Mouse (Mus musculus) liver, embryonic 12.5 days (tissue): ENCODE measurements at regions not wholly inside any gene's neighbourhood (a gene's known extent, or its start where the extent isn't known, plus 50 kb on each side); places are given as distances from the start of the nearest gene placed in this dataset.

Experiments used
- ATAC-seq: fragments of 200-750 bp; cut with Nextera tagmentation; 2 replicates; pipeline ENCODE4 v1.8.0; 2017; ENCODE audit warnings: moderate number of reproducible peaks, mild to moderate bottlenecking, moderate library complexity
- H3K27ac ChIP-seq: fragments of 300-500 bp; sonication (generic); 2 replicates; pipeline ENCODE4 v1.5.1; 2016; ENCODE audit warnings: mild to moderate bottlenecking
- H3K27me3 ChIP-seq: fragments of 300-500 bp; sonication (generic); replicated peaks from 2 replicates; pipeline ENCODE4 v1.6.1; 2016; ENCODE audit warnings: mild to moderate bottlenecking, moderate library complexity
- H3K36me3 ChIP-seq: fragments of 300-500 bp; sonication (generic); 2 replicates; pipeline ENCODE4 v1.6.1; 2016; ENCODE audit warnings: mild to moderate bottlenecking, moderate library complexity
- H3K4me1 ChIP-seq: fragments of 300-500 bp; sonication (generic); 2 replicates; pipeline ENCODE4 v1.6.1; 2016
- H3K4me2 ChIP-seq: fragments of 300-500 bp; sonication (generic); 2 replicates; pipeline ENCODE4 v1.6.1; 2016; ENCODE audit warnings: mild to moderate bottlenecking, moderate library complexity
- H3K4me3 ChIP-seq: fragments of 300-500 bp; sonication (generic); 2 replicates; pipeline ENCODE4 v1.5.1; 2016; ENCODE audit warnings: mild to moderate bottlenecking, moderate library complexity
- H3K9ac ChIP-seq: fragments of 300-500 bp; sonication (generic); 2 replicates; pipeline ENCODE4 v1.6.1; 2016; ENCODE audit warnings: mild to moderate bottlenecking, moderate library complexity
- H3K9me3 ChIP-seq: fragments of 300-500 bp; sonication (generic); replicated peaks from 2 replicates; pipeline ENCODE4 v1.6.1; 2016; ENCODE audit warnings: mild to moderate bottlenecking, moderate library complexity
- WGBS: fragments of 180-500 bp; shearing (Covaris S2); methylation state at CpG from one replicate; pipeline ENCODE4 v1.1.7; 2016; ENCODE audit not compliant: insufficient replicate concordance; 5-methylcytosine and 5-hydroxymethylcytosine counted together

DNA sequence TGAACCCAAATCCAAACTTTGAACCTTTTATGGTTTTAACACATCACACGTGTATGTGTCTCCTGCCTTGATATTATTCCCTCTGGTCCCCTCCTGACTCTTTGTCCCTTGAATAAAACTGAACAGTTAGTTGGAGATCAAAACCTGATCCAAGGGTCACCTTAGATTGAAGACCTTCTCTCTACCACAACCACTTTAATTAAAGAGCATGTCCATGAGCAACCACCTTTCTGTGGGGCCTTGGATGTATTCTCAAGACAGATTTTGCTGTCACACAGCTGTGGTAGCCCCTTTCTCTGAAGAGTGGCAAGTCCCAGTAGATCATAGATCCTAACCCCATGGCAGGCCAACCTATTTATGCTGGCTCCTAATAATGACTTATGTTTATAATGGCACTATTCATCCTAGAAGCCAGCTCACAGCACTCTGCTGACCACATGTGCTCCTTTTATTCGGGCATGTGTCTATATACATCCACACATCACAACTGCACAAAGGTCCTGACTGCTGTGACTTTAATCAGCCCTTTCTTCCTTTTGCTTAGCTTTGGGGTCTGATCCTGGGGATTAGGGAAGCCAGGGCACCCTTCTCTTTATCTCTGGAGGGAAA, 536.8 kb upstream of the Tenm2 start:
- Histone ChIP-seq H3K27ac (no peak overlapping the region), H3K4me1 (no peaks in the 10 kb centered on the region), H3K9ac (no peak overlapping the region), H3K36me3 (no peaks in the 10 kb centered on the region), H3K9me3 (no peaks in the 10 kb centered on the region), H3K4me3 (no peak overlapping the region), H3K4me2 (no peak overlapping the region), H3K27me3 (no peaks in the 10 kb centered on the region)
- no peak for ATAC-seq
- WGBS, result 41% methylated on average over 2 of the region's 2 CpGs

DNA sequence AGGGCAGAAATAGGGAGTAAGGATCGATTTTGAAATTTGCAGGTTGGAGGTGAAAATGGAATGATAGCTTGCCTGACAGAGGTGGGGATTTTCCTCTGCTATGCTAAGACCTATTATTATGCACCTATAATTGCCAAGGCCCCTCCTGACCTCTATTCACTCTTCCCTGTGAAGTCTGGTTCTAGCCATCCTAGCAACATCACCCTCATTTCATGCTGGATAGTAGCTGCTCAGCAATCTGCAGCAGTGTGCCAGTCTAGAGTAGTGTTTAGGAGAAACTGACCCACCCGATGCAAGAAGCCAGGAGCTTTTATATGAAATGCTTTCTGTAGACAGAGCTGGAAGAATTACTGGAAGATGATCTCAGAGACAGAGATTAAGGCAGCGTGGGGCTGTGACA, 535.1 kb upstream of the Tenm2 start:
- WGBS, result 51% methylated on average over 3 of the region's 3 CpGs
- Histone ChIP-seq H3K4me1 (no peaks in the 10 kb centered on the region), H3K36me3 (no peaks in the 10 kb centered on the region), H3K9me3 (no peaks in the 10 kb centered on the region), H3K27ac (no peak overlapping the region), H3K27me3 (no peaks in the 10 kb centered on the region), H3K9ac (no peak overlapping the region), H3K4me2 (no peak overlapping the region), H3K4me3 (no peak overlapping the region)
- ATAC-seq, result no peak

DNA sequence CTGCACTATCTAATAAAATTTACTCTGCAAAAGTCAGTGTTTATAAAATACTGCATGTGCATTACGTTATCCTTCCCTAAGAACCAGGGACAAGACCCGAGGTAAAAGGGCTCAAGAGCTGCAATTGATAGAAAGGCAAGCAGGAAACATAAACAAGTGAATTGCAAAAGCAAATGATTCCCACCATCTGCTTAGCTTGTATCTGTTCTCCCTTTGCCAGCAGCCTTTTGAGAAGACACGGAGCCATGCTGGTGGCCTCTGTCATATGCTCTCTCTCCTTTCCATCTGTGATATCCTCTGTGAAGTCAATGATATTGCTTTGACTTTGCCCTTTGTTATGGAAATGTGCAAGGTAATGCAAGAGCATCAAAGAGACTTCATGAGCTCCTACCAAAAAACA, 532.4 kb upstream of the Tenm2 start:
- no peak overlapping the region for H3K27ac ChIP-seq
- H3K9ac ChIP-seq, result no peak overlapping the region
- H3K27me3 ChIP-seq, result no peaks in the 10 kb centered on the region
- no peaks in the 10 kb centered on the region for H3K36me3 ChIP-seq
- no peak for ATAC-seq
- no peaks in the 10 kb centered on the region for H3K9me3 ChIP-seq
- 55% methylated on average over 3 of the region's 3 CpGs for WGBS
- H3K4me3 ChIP-seq, result no peak overlapping the region
- H3K4me2 ChIP-seq, result no peak overlapping the region
- H3K4me1 ChIP-seq, result no peaks in the 10 kb centered on the region

- Histone ChIP-seq H3K36me3 (no peaks in the 10 kb centered on the region), H3K27me3 (no peaks in the 10 kb centered on the region), H3K4me3 (no peak overlapping the region), H3K4me2 (no peak overlapping the region), H3K4me1 (no peaks in the 10 kb centered on the region), H3K9ac (no peak overlapping the region), H3K27ac (no peak overlapping the region), H3K9me3 (no peaks in the 10 kb centered on the region)
- no peak for ATAC-seq
These were observed 500.2 kb upstream of the Tenm2 start for GRCm38 (mm10) chr11:37735992-37736391.

- Histone ChIP-seq H3K9ac (no peak overlapping the region), H3K27me3 (no peaks in the 10 kb centered on the region), H3K36me3 (no peaks in the 10 kb centered on the region), H3K9me3 (no peaks in the 10 kb centered on the region), H3K4me3 (no peak overlapping the region), H3K4me1 (no peaks in the 10 kb centered on the region), H3K4me2 (no peak overlapping the region), H3K27ac (no peak overlapping the region)
- WGBS, result 68% methylated on average over 2 of the region's 2 CpGs
- no peak for ATAC-seq
These were observed 499.7 kb upstream of the Tenm2 start for GRCm38 (mm10) chr11:37735501-37735900.

DNA sequence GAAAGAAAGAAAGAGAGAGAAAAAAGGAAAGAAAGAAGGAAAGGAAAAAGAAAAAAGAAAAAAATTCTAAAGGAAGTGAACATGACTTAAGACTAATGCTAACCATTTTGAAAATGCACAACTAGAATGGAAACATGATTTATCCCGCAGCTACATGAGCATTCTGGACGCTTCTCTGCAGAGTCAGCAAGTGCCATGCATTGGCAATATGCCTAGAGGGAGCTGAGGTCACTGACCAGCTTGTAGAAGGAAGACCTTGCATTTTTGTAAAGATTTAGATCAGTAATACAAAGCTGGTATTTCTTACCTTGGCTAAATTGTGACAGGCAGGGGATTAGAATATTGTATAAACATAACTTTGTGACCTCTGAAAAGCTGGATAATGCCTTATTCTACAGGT, 461.2 kb upstream of the Tenm2 start:
- Histone ChIP-seq H3K4me1 (no peaks in the 10 kb centered on the region), H3K36me3 (no peaks in the 10 kb centered on the region), H3K4me2 (no peak overlapping the region), H3K27me3 (no peaks in the 10 kb centered on the region), H3K9me3 (no peaks in the 10 kb centered on the region), H3K4me3 (no peak overlapping the region), H3K27ac (no peak overlapping the region), H3K9ac (no peak overlapping the region)
- no peak for ATAC-seq
- 48% methylated on average over 2 of the region's 2 CpGs for WGBS

- no peak overlapping the region for H3K4me3 ChIP-seq
- H3K27ac ChIP-seq, result no peak overlapping the region
- WGBS, result 53% methylated on average over 1 of the region's 1 CpGs
- H3K27me3 ChIP-seq, result no peaks in the 10 kb centered on the region
- no peak for ATAC-seq
- no peaks in the 10 kb centered on the region for H3K9me3 ChIP-seq
- H3K9ac ChIP-seq, result no peak overlapping the region
- no peaks in the 10 kb centered on the region for H3K4me1 ChIP-seq
- no peak overlapping the region for H3K4me2 ChIP-seq
- no peaks in the 10 kb centered on the region for H3K36me3 ChIP-seq
These were observed 442.9 kb upstream of the Tenm2 start for GRCm38 (mm10) chr11:37678484-37679193.

DNA sequence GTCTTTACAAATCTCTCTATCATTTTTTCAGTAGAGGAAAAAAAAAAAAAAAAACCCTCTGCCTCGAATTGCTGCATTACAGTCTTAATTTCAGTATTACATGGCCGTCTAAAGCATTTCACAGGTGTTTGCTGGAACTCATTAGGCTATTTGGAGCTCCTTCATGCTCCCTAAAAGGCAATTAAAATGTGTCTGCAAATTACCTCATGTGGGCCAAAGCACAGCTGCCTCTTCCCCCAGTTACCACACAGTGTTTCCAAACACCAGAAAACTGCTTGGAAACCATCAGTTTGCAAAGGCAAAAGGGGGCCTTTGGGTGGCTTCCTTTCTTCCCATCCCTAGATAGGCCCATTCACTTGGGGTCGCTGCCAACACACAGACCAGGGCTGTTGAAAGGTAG, 435.6 kb upstream of the Tenm2 start:
- Histone ChIP-seq H3K4me2 (no peak overlapping the region), H3K4me1 (no peaks in the 10 kb centered on the region), H3K9ac (no peak overlapping the region), H3K4me3 (no peak overlapping the region), H3K9me3 (no peaks in the 10 kb centered on the region), H3K27ac (no peak overlapping the region), H3K27me3 (no peaks in the 10 kb centered on the region), H3K36me3 (no peaks in the 10 kb centered on the region)
- no peak for ATAC-seq
- WGBS, result 49% methylated on average over 3 of the region's 3 CpGs

- H3K27ac ChIP-seq, result no peak overlapping the region
- ATAC-seq, result no peak
- H3K27me3 ChIP-seq, result no peaks in the 10 kb centered on the region
- H3K4me3 ChIP-seq, result no peak overlapping the region
- H3K4me1 ChIP-seq, result no peaks in the 10 kb centered on the region
- H3K4me2 ChIP-seq, result no peak overlapping the region
- H3K36me3 ChIP-seq, result no peaks in the 10 kb centered on the region
- no peaks in the 10 kb centered on the region for H3K9me3 ChIP-seq
- WGBS, result 56% methylated on average over 1 of the region's 1 CpGs
- no peak overlapping the region for H3K9ac ChIP-seq
These were observed 431.2 kb upstream of the Tenm2 start for GRCm38 (mm10) chr11:37666925-37667324.

DNA sequence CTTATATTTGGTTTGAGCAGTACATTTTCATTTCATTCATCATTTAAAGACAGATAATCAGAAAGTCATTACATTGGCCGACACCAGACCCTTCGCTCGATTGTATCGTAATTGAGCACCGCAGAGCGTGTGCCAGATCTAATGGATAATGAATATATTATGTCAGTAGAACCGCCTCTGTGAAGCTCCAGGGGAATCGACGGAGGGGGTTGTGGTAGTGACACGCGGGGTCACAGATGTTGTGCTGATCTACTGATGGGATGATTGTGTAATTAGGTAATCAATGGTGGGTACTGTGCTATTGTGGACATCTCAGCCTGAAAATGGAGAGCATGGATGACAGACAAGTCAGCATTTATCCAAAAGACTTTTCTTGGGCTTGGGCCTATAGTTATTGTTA, 414.3 kb upstream of the Tenm2 start:
- no peaks in the 10 kb centered on the region for H3K4me1 ChIP-seq
- 75% methylated on average over 11 of the region's 11 CpGs for WGBS
- no peak for ATAC-seq
- no peak overlapping the region for H3K4me2 ChIP-seq
- no peaks in the 10 kb centered on the region for H3K27me3 ChIP-seq
- H3K4me3 ChIP-seq, result no peak overlapping the region
- no peak overlapping the region for H3K27ac ChIP-seq
- no peaks in the 10 kb centered on the region for H3K36me3 ChIP-seq
- no peaks in the 10 kb centered on the region for H3K9me3 ChIP-seq
- H3K9ac ChIP-seq, result no peak overlapping the region

- no peak overlapping the region for H3K9ac ChIP-seq
- no peak overlapping the region for H3K27ac ChIP-seq
- no peaks in the 10 kb centered on the region for H3K27me3 ChIP-seq
- H3K4me1 ChIP-seq, result no peaks in the 10 kb centered on the region
- H3K4me3 ChIP-seq, result no peak overlapping the region
- H3K9me3 ChIP-seq, result no peaks in the 10 kb centered on the region
- whole genome bisulfite sequencing, result 51% methylated on average over 2 of the region's 2 CpGs
- ATAC-seq, result no peak
- no peaks in the 10 kb centered on the region for H3K36me3 ChIP-seq
- no peak overlapping the region for H3K4me2 ChIP-seq
These were observed 387.5 kb upstream of the Tenm2 start for GRCm38 (mm10) chr11:37623290-37623689.

- H3K4me2 ChIP-seq, result no peak overlapping the region
- WGBS, result 55% methylated on average over 1 of the region's 1 CpGs
- H3K9ac ChIP-seq, result no peak overlapping the region
- H3K4me1 ChIP-seq, result no peaks in the 10 kb centered on the region
- H3K36me3 ChIP-seq, result no peaks in the 10 kb centered on the region
- no peak overlapping the region for H3K4me3 ChIP-seq
- H3K9me3 ChIP-seq, result no peaks in the 10 kb centered on the region
- no peak for ATAC-seq
- no peaks in the 10 kb centered on the region for H3K27me3 ChIP-seq
- H3K27ac ChIP-seq, result no peak overlapping the region
These were observed 364.8 kb upstream of the Tenm2 start for GRCm38 (mm10) chr11:37600533-37600932.

GRCm38 (mm10) chr11:37582236-37582635, 346.5 kb upstream of the Tenm2 start:
- H3K4me1 ChIP-seq, result no peaks in the 10 kb centered on the region
- H3K9me3 ChIP-seq, result no peaks in the 10 kb centered on the region
- H3K27me3 ChIP-seq, result no peaks in the 10 kb centered on the region
- H3K36me3 ChIP-seq, result no peaks in the 10 kb centered on the region
- WGBS, result 56% methylated on average over 2 of the region's 2 CpGs
- H3K27ac ChIP-seq, result no peak overlapping the region
- ATAC-seq, result no peak
- no peak overlapping the region for H3K9ac ChIP-seq
- H3K4me2 ChIP-seq, result no peak overlapping the region
- H3K4me3 ChIP-seq, result no peak overlapping the region
